Mouse (Mus musculus) intestine, embryonic 16.5 days (tissue): ENCODE results near the gene Lyl1. TPM values are rescaled to one million over a fixed set of nuclear protein-coding genes. Genes with fewer than 3 reads are reported as not detected.
A peak's percentile ranks its signal among the peaks of the same experiment; 100 is the strongest.

Experiments used
- ATAC-seq: fragments of 200-750 bp; cut with Nextera tagmentation; 2 replicates; pipeline ENCODE4 v1.8.0; 2017; ENCODE audit warnings: moderate TSS enrichment, moderate library complexity
- H3K27ac ChIP-seq: fragments of 300-500 bp; sonication (generic); 2 replicates; pipeline ENCODE4 v1.5.1; 2014; ENCODE audit warnings: mild to moderate bottlenecking, low read length
- H3K27me3 ChIP-seq: fragments of 300-500 bp; sonication (generic); replicated peaks from 2 replicates; pipeline ENCODE4 v1.6.1; 2014; ENCODE audit warnings: low read length, control low read depth, mixed read lengths; ENCODE audit not compliant: control insufficient read depth, insufficient read depth
- H3K36me3 ChIP-seq: fragments of 300-500 bp; sonication (generic); 2 replicates; pipeline ENCODE4 v1.6.1; 2014; ENCODE audit warnings: low read length, control low read depth; ENCODE audit not compliant: control insufficient read depth, insufficient read depth
- H3K4me1 ChIP-seq: fragments of 300-500 bp; sonication (generic); 2 replicates; pipeline ENCODE4 v1.6.1; 2014; ENCODE audit warnings: low read length, control low read depth, mixed read lengths; ENCODE audit not compliant: control insufficient read depth, insufficient read depth
- H3K4me2 ChIP-seq: fragments of 300-500 bp; sonication (generic); 2 replicates; pipeline ENCODE4 v1.6.1; 2014; ENCODE audit warnings: low read depth, low read length, control low read depth
- H3K4me3 ChIP-seq: fragments of 300-500 bp; sonication (generic); 2 replicates; pipeline ENCODE4 v1.5.1; 2014; ENCODE audit warnings: mild to moderate bottlenecking, low read length
- H3K9ac ChIP-seq: fragments of 300-500 bp; sonication (generic); 2 replicates; pipeline ENCODE4 v1.6.1; 2014; ENCODE audit warnings: low read depth, low read length
- H3K9me3 ChIP-seq: fragments of 300-500 bp; sonication (generic); 2 replicates; pipeline ENCODE4 v1.6.1; 2016; ENCODE audit warnings: low read length, control low read depth; ENCODE audit not compliant: control insufficient read depth
- WGBS: fragments of 180-500 bp; shearing (Covaris S2); extraction: QIAGEN DNeasy Blood & Tissue Kit; methylation state at CpG from one replicate; pipeline ENCODE4 v1.1.7; 2014; 5-methylcytosine and 5-hydroxymethylcytosine counted together
- polyA plus RNA-seq: library from polyadenylated mRNA; unstranded; fragments of >200 nt; fragmentation: Nextera tagmentation; extraction: Ambion mirVana; gene quantifications from 2 replicates; pipeline ENCODE4 v1.2.1, GENCODE M21; 2015

The Lyl1 gene
- polyA plus RNA-seq, 1 experiment from 2014 or later: 5.0 TPM

DNA sequence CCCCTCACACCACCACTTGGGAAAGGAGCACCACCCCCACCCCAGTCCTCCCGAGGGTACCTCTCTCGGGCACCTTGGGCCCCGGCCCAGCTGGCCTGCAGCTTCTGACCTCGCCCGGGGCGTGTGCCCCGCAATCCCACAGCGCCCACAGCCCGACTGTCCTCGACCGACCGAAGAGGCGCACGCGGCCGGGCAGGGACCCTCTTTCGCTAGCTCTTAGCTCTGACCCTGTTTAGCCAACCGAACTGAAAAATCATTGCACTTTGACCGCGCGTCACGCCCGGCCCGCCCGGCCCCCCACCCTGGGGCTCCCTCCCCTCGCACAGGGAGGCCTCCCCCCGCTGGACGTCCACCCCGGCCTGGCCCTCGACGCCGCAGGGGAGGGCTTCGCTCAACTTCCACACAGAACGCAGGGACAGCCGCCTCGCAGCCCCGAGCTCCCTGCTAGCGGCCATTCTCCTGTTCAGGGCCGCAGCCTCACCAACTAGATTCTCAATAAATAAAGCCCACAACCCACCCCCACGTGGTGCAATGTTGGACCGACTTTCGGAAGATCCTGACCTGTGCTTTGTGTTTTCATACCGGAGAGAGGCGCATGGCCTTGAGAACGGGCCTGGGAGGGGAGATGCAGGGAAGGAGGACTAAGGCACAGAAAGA is 5.5 kb downstream of the Lyl1 start:
- 0 out of 2 replicates have a peak, but pooled peaks cover 3% of the 10 kb centered on the region for H3K36me3 ChIP-seq
- WGBS: 13% methylated on average over 45 of the region's 45 CpGs
- peaks cover 40% of the 10 kb centered on the region for H3K4me1 ChIP-seq
- H3K9ac ChIP-seq: peak overlapping the region; percentile 40
- H3K27ac ChIP-seq: peak overlapping the region; percentile 35
- no peak for ATAC-seq
- no peaks in the 10 kb centered on the region for H3K9me3 ChIP-seq
- H3K4me2 ChIP-seq: peak overlapping the region; percentile 50
- H3K4me3 ChIP-seq: peak overlapping the region; percentile 37
- peaks cover 61% of the 10 kb centered on the region for H3K27me3 ChIP-seq

DNA sequence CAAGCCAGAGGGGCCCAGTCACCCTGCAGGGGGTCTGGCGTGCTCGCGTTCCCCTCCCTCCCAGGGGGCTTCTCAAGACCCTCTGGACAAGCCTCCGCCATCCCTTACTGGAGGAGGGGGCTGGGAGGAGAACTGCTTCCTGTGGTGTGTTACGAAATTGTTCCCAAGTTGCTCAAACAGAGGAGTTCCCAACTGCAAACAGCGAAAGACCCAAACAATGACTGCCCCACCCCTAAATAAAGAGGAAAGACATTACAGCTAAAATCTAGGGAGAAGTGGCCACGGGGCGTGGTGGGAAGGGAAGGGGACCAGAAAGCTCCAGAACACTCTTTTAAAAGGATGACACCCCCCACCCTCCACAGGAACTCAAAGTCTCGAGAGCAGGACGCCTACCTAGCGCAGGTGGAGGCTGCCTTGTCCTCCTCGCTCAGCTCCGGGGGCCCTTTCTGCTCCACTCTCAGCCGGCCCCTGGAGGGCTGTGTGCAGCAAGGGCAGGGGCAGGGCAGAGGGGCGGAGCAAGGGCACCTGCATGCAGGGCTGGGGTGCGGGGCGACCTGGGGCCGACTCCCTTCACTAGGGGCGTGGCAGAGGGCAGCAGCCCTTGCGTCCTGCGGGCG is 6.1 kb downstream of the Lyl1 start:
- Histone ChIP-seq H3K4me3 (peak overlapping the region; percentile 37), H3K4me2 (peak overlapping the region; percentile 50), H3K36me3 (0 out of 2 replicates have a peak, but pooled peaks cover 3% of the 10 kb centered on the region), H3K4me1 (peaks cover 42% of the 10 kb centered on the region), H3K9ac (peak overlapping the region; percentile 40; the same call in 1 of the 2 replicates), H3K27me3 (peaks cover 56% of the 10 kb centered on the region), H3K9me3 (no peaks in the 10 kb centered on the region), H3K27ac (peak overlapping the region; percentile 24; the same call in 1 of the 2 replicates)
- WGBS: 18% methylated on average over 22 of the region's 22 CpGs
- ATAC-seq: peak; percentile 57

DNA sequence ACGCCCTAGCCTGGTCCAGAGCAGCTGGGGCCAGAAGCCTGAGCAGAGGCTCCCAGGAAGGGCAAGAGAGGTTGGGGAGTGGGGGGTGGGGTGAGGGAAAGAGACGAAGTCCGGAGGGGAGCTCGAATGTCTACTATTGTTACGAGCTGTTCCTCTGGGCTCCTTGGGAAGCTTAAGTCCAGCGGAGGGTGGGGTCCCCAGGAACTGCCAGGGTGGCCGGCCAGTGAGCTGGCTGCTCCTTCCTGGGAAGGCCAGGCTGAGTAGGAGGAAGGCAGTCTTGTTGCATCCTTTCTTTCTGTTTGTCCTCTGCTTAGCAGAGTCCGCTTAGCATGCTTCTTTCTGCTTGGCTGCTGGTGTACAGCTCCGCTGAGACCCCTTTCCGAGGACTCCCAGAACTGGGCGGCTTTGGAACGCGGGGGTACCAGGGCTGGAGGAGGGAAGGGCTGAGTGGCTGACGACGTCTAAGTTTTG is 6.8 kb downstream of the Lyl1 start:
- 20% methylated on average over 15 of the region's 15 CpGs for WGBS
- 0 out of 2 replicates have a peak overlapping the region, but pooled peaks have one; percentile 40 for H3K9ac ChIP-seq
- ATAC-seq: peak; percentile 3; the same call in 1 of the 2 replicates
- H3K27me3 ChIP-seq: peaks cover 49% of the 10 kb centered on the region
- peaks cover 47% of the 10 kb centered on the region for H3K4me1 ChIP-seq
- H3K9me3 ChIP-seq: no peaks in the 10 kb centered on the region
- H3K4me3 ChIP-seq: peak overlapping the region; percentile 37
- peak overlapping the region; percentile 50 for H3K4me2 ChIP-seq
- H3K36me3 ChIP-seq: 0 out of 2 replicates have a peak, but pooled peaks cover 3% of the 10 kb centered on the region
- H3K27ac ChIP-seq: no peak overlapping the region

DNA sequence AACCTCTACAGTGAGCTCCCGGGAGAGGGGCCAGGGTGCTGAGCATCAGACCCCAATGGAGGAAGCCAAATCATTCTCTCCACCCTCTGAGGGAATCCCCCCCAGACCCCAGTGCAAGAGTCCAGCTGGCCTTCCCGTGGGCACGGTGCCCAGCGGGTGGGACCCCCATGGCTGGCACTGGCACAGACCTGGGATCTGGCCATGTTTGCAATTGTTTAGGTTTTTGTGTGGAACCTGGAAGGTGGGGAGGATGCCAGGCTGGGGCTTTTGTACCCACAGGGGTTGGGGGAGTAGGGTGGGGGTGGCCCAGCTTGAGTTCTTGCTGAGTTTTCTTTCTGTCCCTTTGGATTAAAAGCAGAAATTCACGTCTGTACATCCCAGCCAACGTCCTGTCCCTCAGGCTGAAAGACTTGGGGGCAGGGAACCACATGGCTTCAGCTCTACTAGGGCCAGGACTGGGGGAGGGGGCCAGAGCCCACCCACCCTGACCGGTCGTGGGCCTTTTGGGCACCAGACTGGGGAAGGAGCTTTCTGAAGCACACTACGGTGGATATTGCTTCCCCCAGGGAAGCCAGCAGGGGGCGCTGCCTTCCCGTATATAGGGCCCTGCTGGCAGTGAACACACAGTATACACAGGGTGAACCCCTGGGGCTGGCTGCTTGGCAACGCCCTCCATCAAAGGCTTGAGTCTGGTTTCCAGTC is 7.7 kb downstream of the Lyl1 start:
- H3K36me3 ChIP-seq: 0 out of 2 replicates have a peak, but pooled peaks cover 3% of the 10 kb centered on the region
- no peak overlapping the region for H3K4me3 ChIP-seq
- no peak overlapping the region for H3K4me2 ChIP-seq
- H3K9ac ChIP-seq: no peak overlapping the region
- H3K4me1 ChIP-seq: peaks cover 55% of the 10 kb centered on the region
- 19% methylated on average over 12 of the region's 12 CpGs for WGBS
- peaks cover 41% of the 10 kb centered on the region for H3K27me3 ChIP-seq
- no peak overlapping the region for H3K27ac ChIP-seq
- ATAC-seq: peak; percentile 57
- H3K9me3 ChIP-seq: no peaks in the 10 kb centered on the region

DNA sequence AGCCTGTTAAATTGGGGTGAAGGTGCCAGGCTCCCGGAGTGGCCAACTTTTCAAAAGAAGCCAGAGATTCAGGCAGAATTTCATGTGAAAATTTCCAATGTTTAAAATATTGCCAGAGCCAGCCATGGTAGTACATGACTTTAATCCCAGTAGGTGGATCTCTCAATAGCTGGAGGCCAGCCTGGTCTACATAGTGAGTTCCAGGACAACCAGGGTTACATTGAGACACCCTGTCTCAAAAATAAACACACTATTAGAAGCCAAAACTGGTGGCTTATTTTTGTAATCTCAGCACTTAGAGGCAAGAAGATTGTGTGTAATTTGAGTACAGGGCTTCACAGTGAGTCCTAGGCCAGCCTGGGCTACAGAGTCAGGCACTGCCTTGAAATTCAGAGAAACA is 8.7 kb downstream of the Lyl1 start:
- H3K4me1 ChIP-seq: peaks cover 49% of the 10 kb centered on the region
- no peak overlapping the region for H3K9ac ChIP-seq
- H3K9me3 ChIP-seq: no peaks in the 10 kb centered on the region
- no peak overlapping the region for H3K27ac ChIP-seq
- no peak for ATAC-seq
- no peak overlapping the region for H3K4me2 ChIP-seq
- H3K36me3 ChIP-seq: 0 out of 2 replicates have a peak, but pooled peaks cover 3% of the 10 kb centered on the region
- H3K27me3 ChIP-seq: peaks cover 41% of the 10 kb centered on the region
- 94% methylated on average over 1 of the region's 1 CpGs for WGBS
- H3K4me3 ChIP-seq: no peak overlapping the region

DNA sequence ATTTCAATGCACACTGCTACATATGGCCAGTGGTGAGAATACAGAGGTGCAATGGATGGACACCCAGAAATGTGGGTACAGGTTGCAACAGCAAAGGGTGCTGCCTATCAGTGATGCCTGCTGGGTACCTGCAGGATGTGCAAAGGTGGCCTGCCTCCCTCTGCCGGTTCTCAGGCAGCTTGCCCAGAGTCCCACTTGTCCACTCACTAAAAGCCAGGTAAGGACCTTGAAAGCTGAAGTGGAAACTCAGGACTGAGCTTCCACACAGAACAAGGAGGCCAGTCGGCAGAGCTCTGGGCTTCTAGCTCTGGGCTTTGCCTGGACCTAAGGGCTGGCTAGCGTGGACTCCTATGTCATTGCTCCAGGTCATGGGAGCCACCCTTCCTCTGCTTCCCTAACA is 10.1 kb downstream of the Lyl1 start:
- Histone ChIP-seq H3K9me3 (no peaks in the 10 kb centered on the region), H3K4me3 (no peak overlapping the region), H3K27me3 (peaks cover 37% of the 10 kb centered on the region), H3K4me2 (no peak overlapping the region), H3K4me1 (peaks cover 41% of the 10 kb centered on the region), H3K36me3 (0 out of 2 replicates have a peak, but pooled peaks cover 3% of the 10 kb centered on the region), H3K27ac (peak overlapping the region; percentile 75; the same call in 1 of the 2 replicates), H3K9ac (no peak overlapping the region)
- ATAC-seq: no peak
- WGBS: 54% methylated on average over 3 of the region's 3 CpGs

DNA sequence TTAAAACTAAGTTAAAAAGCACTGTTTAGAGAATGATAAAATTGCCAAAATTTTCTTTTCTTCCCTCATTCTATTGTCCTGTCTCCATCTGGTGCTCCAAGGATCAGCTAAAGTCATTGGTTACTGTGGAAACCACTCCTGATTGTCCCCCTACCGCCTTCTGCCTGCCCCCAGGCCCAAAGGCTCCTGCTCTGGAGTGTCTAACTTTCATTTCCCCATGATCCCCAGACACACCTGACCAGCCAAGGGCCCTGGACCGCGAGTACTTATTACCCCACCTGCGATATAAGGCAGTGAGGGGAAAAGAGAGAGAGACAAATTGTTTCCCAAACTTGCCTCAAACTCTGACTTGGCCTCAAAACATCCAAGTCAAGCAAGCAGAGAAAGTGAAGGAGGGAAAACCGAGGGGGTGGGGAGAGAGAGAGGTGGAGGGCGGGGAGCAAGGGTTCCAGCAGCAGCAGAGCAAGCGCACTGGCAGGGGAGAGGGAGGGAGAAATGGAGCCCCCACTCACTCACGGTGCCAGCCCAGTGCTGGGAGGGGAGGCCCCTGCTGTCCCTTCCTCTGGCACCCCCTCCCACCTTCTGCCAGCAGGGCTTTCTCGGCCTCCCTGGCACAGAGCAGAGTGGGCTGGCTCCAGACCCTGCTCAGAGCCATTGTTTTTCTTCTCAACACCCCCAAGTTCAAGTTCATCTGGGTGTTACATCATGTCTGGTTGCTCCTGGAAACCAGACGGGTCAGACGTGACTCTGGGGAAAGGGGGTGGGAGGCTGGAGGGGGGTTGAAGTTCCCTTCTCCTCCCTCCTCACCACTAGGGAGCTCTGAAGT is 10.9 kb downstream of the Lyl1 start:
- WGBS: 20% methylated on average over 11 of the region's 11 CpGs
- Histone ChIP-seq H3K4me2 (no peak overlapping the region), H3K4me3 (no peak overlapping the region), H3K4me1 (peaks cover 33% of the 10 kb centered on the region), H3K27ac (peak overlapping the region; percentile 75), H3K36me3 (0 out of 2 replicates have a peak, but pooled peaks cover 3% of the 10 kb centered on the region), H3K9ac (0 out of 2 replicates have a peak overlapping the region, but pooled peaks have one; percentile 6), H3K27me3 (peaks cover 36% of the 10 kb centered on the region), H3K9me3 (no peaks in the 10 kb centered on the region)
- ATAC-seq: peak; percentile 60

DNA sequence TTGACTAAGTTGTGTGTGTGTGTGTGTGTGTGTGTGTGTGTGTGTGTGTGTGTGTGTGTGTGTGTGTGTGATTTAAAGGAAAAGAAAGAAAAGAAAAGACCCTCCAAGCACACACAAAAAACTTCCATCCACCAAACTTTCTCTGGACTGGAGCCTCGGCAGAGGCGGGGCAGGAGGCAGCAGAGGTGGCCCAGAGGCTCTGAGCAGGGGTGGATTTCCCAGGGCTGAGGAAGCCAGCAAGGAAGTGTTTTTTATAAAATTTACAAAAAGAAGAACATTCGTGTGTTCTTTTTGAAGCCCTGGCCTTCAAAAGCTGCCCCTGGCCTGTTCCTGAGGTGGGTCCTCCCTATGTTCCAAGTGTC is 11.5 kb downstream of the Lyl1 start:
- Histone ChIP-seq H3K27me3 (peaks cover 33% of the 10 kb centered on the region), H3K9ac (0 out of 2 replicates have a peak overlapping the region, but pooled peaks have one; percentile 14), H3K4me2 (no peak overlapping the region), H3K27ac (peak overlapping the region; percentile 82), H3K4me3 (no peak overlapping the region), H3K4me1 (peaks cover 28% of the 10 kb centered on the region), H3K36me3 (peaks cover 3% of the 10 kb centered on the region; the same call in 1 of the 2 replicates), H3K9me3 (no peaks in the 10 kb centered on the region)
- 23% methylated on average over 3 of the region's 3 CpGs for WGBS
- peak; percentile 40; the same call in 1 of the 2 replicates for ATAC-seq
